Mouse (Mus musculus) brain, embryonic 14.5 days (tissue): ENCODE data around the gene Nefh.

Experiments
- CTCF ChIP-seq: fragments of 200-500 bp; IDR thresholded peaks from 2 replicates; pipeline ENCODE4 v1.5.1; 2012; ENCODE audit warnings: inconsistent platforms, mild to moderate bottlenecking, moderate library complexity, borderline replicate concordance; ENCODE audit not compliant: insufficient read depth, insufficient read length; ENCODE audit errors: extremely low read depth
- POLR2A ChIP-seq: fragments of 200-500 bp; IDR thresholded peaks from 2 replicates; pipeline ENCODE4 v1.6.1; 2012; ENCODE audit warnings: mild to moderate bottlenecking, inconsistent platforms, borderline replicate concordance; ENCODE audit not compliant: poor library complexity, insufficient read depth, insufficient read length, severe bottlenecking; ENCODE audit errors: extremely low read depth

- TF ChIP-seq CTCF (peak; percentile 79; the same call in 1 of the 2 replicates), POLR2A (no peak)
Measured at GRCm38 (mm10) chr11:4972967-4973870, 25.4 kb upstream of the Nefh start.
